Comparison of ENCODE assay signal across 20 mouse cellular contexts in the genomic region with DNA sequence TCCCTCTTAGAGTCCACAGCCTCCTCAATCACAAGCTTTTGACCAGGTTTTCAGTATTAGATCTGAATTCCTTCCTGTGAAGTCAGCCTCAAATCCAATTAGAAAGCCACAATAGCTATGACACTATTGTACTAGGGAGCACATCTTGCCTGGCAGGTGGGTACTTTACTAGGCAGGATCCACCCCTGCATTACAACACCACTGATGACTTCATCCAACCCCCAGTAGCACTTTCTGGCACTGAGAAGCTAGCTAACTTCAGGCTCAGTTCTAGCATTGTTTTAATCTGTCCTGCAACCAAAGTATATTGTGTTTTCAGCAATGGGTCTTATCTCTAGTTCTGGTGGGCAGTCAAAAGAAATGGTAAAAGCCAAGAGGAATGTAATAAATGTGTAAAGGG.
"Had no signal": no experiment of that assay in that cellular context is flagged by ENCODE, and none has a peak within 500 bp of the region (broad histone marks: within the 10 kb centered on the region; RNA-seq: fewer than 3 reads in every experiment).

No protein-coding gene starts in this region.

- H3K4me2 ChIP-seq: limb, embryonic 13.5 days; liver, embryonic 12.5 days; liver, embryonic 15.5 days; midbrain, embryonic 13.5 days; neural tube, embryonic 13.5 days had no signal

- H3K27me3 ChIP-seq: limb, embryonic 13.5 days; liver, embryonic 12.5 days; liver, embryonic 15.5 days; midbrain, embryonic 13.5 days; neural tube, embryonic 13.5 days had no signal

- DNase-seq: kidney, adult 18-20 months; kidney, adult 9 months; kidney, postnatal 14 days; kidney, postnatal 4 days; liver; lung, adult 18-20 months; retina, postnatal 1 day; thymus, adult 18-20 months; thymus, postnatal 36 days had no signal

- H3K9me3 ChIP-seq: limb, embryonic 10.5 days; limb, embryonic 13.5 days; liver, embryonic 12.5 days; liver, embryonic 15.5 days; megakaryocyte, embryonic 14.5 days; midbrain, embryonic 10.5 days; midbrain, embryonic 13.5 days; neural tube, embryonic 13.5 days had no signal

- H3K4me3 ChIP-seq: limb, embryonic 10.5 days; limb, embryonic 13.5 days; liver, embryonic 12.5 days; liver, embryonic 15.5 days; megakaryocyte, embryonic 14.5 days; midbrain, embryonic 10.5 days; midbrain, embryonic 13.5 days; myocyte; neural tube, embryonic 13.5 days had no signal

- H3K9ac ChIP-seq: limb, embryonic 13.5 days; liver, embryonic 12.5 days; liver, embryonic 15.5 days; midbrain, embryonic 13.5 days; neural tube, embryonic 13.5 days had no signal

- ATAC-seq: liver, embryonic 12.5 days; midbrain, embryonic 13.5 days; midbrain, embryonic 16.5 days had no signal

- H3K36me3 ChIP-seq: limb, embryonic 10.5 days; limb, embryonic 13.5 days; liver, embryonic 12.5 days; liver, embryonic 15.5 days; midbrain, embryonic 10.5 days; midbrain, embryonic 13.5 days; neural tube, embryonic 13.5 days had no signal

- H3K4me1 ChIP-seq: limb, embryonic 10.5 days; limb, embryonic 13.5 days; liver, embryonic 15.5 days; midbrain, embryonic 10.5 days; midbrain, embryonic 13.5 days; neural tube, embryonic 13.5 days had no signal

- H3K27ac ChIP-seq: limb, embryonic 10.5 days; limb, embryonic 13.5 days; liver, embryonic 12.5 days; liver, embryonic 15.5 days; macrophage; midbrain, embryonic 10.5 days; midbrain, embryonic 13.5 days; neural tube, embryonic 13.5 days had no signal
